Mouse (Mus musculus): Measurements from ENCODE around the gene Snx29.

Snx29 gene

DNA sequence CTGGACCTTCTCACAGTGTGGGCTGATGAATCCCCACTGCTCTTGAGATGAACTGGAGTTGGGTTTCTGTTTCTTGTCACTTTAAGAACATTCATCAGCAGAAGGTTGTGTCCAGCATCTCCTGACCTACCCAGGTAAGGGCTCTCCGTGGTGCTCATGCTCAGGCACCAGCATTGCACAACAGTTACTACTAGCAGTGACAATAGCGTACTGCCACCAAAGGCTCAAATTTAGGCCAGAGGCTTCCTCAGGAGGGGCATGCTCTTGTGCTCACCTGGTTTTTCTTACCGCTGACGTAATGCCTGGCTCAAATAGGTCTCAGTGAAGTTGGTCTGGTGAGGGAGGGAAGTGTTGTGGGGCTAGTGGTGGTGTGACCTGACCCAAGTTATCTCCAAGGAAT, 132.2 kb downstream of the Snx29 start:
- no peak for DNase-seq

DNA sequence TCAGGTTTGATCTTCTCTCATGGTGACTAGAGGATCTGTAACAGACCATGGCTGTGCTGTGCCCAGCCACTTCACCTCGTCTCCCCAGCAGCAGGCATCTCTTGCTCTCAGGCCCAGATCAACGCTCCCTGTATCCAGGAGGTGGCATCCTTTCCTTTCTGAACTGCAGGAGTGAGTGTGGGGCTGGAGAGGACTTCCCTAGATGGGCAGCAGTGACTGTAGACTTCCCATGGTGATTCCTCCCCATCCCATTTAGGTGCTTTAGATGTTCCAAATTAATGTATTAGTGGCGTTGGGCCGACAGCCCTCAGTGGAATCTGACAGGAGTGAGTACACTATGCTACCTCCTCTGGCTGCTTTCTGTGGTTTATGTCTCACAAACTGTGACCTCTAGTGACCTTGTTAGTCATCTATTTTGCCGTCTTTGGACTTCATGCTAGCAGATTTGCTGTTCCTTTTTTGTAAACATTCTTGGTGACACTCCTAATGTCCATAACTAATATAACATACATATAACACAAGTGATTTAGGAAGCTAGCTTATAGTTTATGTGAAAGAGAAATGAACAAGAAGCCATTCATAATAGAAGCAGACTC, 132.9 kb downstream of the Snx29 start:
- DNase-seq: peak; percentile 34

DNA sequence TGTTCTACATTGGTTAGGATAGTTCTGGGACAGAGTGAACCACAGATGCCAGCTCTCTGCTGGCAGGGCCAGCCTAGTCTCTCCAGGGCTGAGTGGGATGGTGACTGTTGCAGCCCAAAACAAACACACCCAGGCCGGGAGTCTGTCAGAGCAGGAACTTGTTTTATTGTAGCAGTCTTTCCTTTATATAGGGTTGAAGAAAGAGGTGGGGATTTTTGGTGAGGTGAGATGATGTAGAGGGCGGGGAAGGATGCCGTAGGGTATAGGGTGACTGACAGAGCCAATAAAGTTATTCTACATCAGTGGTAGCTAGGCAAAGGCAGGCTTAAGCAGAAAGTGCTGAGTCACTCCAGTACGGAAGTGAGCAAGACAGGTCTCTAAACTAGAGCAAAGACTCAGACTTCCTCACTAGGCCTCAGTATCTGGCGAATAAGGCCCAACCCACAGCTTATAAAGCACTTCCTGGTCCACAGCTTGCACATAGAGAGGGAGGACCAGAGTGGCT, 133.5 kb downstream of the Snx29 start:
- DNase-seq: no peak

DNA sequence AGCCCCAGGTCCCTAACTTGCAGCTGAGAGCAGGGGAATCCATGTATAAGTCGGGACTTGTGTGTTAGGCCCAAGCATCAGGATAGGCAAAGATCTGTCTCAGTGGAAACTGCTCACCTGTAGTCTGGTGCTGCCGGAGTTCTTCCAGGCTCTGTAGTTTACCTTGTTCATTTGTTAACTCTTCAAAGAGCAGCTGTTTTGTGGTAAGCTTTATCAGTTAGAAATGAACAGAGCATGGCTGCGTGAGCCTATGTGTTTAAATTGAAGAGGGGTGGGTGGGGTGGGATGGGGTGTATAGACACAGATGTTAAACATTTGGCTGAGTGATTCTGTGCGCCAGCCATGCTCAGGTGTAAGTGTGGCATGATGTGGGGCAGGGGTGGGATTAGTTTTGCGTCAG, 134.4 kb downstream of the Snx29 start:
- DNase-seq: no peak

DNA sequence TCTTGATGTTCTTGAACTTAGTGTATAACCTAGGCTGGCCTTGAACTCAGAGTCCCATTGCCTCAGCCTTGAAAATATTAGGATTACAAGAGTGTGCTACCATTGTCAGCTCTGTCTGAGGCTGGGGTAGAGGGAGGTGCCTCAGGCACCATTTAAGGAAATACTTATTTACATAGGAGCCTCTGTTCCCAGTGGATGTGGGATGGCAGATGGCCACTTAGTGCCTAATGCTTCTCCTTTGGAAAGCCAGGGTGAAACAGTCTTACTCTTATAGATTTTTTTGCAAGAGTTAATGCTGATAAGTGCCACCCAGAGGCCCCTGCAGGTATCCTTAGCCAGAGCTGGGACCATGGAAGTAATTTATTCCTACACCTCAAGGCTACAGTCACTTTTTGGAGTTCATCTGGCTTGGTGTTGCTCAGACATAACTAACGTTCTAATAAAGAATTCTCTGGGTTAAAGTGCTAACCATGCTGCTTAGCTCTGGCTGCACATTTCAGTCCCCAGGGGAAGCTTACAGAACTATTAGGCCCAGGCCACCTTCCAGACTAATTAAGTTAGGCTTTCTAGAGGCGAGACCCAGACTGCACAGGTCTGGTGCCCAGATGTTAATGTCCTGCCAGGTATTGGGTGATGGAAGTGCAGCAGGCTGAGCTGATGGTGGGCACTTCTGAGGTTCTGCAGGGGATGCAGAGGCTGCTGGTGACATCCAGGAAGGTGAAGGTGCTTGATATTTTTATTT, 135.1 kb downstream of the Snx29 start:
- DNase-seq: no peak

DNA sequence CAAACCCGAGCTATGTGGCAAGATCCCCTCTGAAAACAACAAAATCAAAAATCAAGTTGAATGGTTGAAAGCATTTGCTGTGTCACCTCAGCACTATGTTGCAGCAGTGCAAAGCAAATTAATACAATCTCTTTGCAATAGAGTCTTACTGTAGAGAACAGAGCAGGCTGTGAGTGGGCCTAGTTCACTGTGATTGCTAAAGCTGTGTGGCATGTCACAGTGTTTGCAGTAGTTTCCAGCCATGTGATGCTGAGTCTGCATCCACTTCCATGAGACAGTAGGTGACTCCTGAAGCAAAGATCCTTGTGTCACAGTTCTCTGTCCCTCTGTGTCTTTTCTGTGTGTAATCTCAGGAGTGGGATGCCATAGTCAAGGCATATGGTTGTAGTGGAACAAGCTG, 137.5 kb downstream of the Snx29 start:
- no peak for DNase-seq

DNA sequence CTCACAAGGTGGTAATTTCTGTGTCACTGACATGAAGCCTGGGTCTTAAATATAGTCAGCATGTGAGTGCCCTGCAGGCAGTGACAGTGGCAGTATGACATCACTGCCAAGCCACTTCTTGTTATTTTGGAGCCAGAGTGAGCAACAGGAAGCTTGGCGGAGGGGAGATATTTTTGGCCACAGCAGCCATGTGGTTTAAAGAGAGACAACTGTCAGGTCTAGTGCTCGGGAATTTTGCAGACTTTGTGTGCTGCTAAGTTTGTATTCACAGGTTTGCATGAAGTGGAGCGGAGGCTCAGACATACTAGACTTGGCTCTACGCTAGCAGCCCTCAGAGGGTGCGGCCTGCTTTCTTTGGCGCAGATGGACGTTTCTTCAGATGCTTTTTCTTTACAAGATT, 138.9 kb downstream of the Snx29 start:
- peak; percentile 43 for DNase-seq

DNA sequence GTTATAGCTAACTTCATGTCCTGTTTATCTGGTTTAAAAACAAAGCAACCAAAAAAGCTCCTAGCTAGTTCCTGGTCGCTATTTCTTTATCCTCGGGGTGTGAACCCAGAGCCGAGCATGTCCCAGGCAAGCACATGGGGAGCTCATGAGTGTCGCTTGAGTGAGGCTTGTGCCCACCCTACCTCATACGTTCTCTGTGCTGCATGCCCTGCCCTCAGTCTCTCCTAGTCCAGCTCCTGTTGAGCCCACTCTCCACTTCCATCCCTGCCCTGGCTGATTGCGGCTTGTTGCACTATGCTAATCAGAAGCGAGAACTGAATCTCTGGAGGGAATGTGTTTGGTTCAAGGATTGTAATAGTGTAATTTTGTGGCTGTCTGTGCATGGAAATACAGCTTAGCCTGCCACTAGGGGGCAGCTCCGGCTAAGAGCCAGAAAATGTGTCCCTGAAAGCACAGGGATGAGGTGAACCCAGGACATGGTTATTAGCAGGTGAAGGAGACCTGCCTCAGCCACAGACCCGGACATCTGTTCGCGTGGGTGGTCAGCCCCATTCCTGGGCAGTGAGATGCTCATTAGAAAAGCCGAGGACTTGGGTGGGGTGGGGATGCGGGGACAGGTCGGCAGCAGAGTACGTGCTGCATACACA, 145.9 kb downstream of the Snx29 start:
- peak; percentile 86 for DNase-seq

DNA sequence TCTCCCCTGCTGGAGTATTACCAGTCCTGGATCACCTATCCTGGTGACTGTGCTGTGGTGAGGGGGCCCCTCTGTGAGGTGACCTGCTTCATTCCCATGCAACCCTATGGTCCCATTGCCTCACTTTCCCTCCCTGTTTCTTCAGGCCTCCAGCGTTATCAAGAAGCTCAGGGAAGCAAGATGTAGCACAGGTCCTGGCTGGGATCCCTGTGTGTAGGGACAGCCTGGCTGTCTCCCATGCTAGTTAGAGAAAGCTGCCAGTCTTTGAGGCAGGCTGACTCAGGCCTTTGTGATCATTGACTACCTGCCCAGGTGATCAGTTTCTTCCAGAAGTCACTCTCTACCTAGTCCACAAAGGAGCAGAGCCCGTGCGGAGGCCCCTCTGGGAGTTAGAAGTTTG, 146.8 kb downstream of the Snx29 start:
- no peak for DNase-seq

DNA sequence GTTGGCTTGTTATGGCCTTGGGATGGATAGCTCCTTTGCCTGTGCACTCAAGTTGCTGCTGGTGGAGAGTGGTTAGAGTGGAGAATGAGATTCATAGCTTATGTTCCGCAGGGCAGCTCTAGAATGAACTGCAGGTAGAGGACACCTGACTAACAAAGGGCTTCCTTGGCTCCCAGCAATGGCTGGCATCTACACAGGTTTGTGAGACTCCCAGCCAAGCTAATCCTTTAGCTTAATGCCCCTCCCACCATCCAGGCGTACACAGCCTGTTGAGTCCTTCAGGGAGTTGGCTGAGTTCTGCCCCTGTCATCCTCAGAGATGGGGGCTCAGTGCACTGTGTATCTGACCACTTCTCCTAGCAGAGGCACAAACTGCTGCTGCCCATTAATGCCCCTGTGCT, 148.5 kb downstream of the Snx29 start:
- no peak for DNase-seq

DNA sequence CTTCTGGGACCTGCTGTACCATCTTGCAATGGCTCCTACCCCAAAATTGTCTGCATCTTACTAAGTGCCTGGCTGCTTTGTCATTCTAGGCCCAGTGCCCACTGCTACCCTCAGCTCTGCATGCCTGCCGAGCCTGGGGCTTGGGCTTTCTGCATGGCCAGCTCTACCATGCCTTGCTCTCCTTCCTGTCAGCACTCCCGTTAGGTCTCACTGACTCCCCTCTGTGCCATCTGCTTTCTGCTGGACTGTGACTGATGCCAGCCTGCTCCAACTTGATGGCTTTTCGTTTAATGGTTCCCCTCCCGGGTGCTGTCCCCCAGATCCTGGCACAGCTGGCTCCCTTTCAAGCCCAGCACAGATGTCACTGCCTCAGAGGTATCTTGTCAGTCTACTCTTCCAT, 150.1 kb downstream of the Snx29 start:
- no peak for DNase-seq

DNA sequence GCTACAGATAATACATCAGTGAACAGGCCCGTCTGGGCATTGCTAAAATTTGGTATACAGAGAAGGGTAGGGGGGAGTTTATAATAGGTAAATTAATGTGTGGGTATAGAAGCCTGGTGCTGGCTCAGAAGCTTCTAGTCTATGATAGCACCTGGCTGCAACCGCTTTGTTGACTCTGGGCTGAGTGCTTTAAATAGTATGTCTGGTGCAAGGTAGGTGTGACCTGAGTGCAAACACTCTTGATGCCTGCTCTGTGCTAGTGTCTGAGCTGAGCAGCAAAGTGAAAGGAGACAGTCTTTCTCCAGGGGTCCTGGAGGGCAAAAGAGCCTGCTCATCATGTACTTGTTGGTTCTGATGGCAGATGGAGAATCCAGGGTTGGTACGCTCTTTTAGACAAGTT, 150.8 kb downstream of the Snx29 start:
- no peak for DNase-seq

DNA sequence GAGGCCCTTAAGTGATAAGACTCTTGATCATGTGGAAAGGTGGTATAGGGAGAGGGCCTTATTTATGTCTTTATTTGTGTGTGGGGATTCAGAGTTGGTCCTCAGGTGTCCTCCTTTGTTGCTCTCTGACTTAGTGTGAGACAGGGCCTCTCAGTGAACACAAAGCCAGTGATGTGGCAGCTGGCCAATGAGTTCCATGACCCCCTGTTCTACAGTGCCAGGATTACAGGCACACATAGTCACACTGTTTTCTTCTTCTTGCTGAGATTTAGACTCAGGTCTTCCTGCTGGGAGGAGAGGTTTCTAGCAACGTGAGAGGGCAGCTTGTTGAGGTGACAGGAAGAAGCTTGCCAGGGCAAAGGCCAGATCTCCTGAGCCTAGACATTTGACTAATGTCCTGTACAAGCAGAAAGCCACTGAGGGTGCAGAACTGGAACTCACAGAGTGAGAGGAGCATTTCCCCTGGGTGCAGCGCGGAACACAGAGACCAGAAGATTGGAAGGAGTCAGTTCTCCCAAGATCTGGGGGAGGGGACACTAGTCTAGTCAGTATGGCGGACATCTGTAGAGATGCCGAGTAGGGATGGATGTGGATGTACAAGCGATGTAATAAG, 151.3 kb downstream of the Snx29 start:
- no peak for DNase-seq

DNA sequence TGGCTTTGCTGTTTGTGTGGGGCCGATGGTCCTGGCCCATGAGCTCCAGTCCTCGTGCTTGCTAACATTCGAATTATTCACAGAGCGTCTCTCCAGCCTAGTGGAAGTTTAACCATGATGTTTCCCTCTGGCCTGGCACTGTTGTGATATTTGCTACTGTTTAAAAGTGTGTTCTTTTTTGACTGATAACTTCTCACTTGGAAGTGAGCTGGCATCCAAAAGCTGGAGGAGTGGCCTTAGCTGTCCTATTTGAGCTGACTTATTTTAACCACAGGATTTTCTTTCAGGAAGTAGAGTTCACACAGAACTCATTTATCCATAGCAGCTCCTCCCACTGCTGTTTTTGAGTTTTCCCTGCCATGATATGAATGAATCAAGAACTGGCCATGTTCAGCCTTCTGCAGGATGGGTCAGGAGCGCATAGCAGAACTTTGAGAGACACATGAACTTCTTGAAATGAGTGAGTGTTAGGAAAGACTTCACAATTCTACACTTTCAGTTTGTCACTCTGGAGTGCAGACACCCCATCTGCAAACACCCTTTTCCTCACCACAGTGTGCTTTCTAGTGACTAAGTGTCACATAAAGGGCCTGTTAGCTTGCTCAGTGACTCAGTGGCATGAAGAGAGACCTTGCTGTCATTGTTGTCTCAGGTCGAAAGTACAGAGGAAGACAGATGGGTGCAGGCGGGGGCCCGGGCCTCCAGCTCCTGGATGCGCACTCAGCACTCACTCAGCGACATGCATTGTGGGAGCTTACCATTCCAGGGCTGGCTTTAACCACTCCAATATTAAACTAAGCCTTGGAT, 152.6 kb downstream of the Snx29 start:
- no peak for DNase-seq

DNA sequence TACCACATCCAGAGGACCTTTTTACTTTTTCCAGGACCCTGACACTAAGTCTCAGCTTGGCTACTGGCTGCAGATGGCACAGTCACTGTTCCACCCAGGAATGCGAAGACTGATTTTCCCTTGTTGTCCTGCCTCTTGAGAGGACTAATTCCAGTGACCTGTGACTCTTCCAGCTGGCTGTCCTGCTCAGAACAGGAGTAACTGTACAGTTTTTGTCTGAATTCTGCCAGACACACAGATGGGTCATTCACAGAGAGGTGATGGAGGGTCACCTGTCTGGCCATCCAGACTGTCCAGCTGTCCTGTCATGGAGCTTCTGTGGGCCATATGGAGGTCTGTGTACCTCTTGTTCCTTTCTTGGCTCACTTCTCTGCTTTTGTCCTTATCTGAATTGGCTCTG, 153.6 kb downstream of the Snx29 start:
- DNase-seq: no peak

DNA sequence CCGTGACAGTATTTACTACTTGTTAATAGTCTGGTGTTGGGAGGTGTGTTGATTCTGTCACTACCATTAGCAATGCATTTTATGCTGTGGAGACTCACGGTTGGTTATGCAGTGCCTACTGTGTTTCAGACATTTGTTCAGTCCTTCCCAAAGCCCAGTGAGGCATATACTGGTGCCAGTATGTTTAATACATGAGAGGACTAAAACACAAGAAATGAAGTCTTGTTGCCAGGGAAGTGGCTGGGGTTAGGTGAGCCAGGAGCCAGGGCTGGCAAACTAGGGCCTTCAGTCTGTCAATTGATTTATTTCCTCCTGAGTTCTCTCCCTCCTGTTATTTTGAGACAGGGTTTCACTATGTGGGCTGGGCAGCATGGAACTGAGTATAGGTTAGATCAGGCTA, 154.3 kb downstream of the Snx29 start:
- DNase-seq: no peak

DNA sequence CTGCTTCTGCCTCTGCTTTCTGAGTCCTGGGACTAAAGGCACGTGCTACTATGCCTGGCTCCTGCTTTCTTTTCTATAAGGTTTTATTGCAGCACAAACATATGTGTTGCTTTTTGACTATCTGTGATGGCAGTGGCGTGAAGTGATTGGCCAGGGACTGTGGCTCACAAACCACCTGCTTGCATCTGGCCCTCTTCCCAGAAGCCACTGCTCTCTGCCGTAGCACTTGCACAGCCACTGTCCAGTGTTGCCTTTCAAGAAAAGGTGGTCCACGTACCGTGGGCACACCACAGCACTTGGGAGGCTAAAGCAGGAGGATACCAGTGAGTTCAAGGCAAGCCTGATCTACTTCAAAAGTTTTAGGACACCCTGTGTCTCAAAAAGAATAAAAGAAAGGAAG, 154.9 kb downstream of the Snx29 start:
- no peak for DNase-seq

DNA sequence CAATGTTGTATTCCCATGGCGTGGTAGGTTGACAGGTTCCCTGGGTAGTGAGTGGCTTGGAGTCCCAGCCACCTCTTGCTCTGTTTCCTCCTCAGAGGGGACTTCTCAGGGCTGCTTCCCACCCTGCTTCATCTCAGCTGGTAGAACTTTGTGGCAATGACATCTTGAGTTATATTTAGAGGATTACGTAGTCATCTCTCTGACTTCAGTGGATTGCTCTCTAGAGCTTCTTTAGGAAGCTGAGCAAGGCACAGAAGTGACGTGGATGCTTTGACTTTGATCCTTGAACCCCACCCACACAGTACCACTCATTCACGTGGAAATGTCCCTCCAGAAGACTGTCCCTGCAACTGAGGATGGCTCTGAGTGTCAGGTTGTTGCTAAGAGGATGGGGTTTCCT, 156.9 kb downstream of the Snx29 start:
- DNase-seq: no peak

DNA sequence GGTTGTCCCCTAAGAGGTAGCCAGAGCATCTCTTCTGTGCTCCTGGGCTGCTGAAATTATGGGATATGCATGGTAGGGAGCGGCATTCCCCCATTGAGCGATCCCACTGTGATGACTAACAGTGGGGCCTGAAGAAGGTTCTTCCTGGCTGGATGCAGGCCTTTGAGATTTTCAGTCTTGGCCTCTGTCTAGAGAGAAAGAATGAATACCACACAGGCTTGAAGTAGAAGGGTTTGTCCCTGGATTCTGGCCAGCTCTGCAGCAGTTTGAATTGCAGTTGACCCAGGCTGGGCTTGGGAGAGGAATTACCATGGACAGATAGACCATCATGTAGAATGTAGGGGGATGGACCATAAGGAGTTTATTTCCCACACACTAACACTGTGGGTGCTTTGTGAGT, 159.5 kb downstream of the Snx29 start:
- DNase-seq: no peak

DNA sequence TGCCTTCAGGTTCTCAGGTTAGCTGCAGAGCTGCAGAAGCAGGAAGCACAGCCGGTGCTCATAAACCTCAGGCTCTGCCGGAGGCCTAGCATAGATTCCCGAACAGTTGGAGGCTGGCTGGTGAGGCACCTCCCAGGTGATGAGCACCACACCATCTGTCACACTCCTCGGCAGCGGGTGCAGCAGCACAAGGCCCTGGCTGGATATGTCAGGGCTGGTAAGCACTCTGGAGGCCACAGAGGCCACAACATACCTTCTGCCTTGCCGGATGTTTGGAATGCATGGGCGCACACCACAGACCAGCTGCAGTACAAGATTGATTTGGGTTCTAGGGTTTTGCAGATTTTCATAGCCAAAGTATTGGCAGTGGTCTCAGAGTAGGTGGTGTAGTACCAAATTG, 172.2 kb downstream of the Snx29 start:
- no peak for DNase-seq

DNA sequence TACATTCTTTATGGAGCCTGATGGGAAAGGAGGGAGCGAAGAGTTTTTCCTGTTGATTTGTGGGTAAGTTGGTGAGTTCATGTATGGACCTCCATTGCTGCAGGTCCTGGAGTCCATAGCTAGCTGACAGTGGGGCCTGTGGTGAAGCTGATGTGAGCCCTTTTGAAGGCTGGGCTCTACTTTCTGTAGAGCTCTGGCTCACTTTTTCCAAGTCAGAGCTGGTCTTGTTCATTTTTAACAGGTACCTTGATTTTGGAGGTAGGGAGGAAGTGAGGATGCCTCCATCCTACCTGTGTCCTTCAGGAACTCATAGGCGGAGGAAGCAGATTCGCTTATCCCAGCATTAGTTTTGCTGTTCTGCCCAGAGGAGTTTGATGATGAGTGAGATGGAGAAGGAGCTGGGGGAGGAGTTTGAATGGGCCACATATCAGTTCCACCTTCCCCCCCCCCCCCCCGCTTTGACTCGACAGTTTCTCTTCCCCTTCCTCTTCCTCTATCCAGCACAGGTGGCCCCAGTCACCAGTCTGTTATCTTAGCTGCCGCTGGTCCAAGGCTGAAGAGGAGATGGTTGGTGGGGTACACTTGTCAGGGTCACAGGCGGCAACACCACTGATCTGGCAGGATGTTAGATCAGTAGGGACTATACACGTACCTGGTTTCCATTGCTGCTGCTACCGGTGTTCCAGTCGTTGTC, 173.4 kb downstream of the Snx29 start:
- DNase-seq: no peak

DNA sequence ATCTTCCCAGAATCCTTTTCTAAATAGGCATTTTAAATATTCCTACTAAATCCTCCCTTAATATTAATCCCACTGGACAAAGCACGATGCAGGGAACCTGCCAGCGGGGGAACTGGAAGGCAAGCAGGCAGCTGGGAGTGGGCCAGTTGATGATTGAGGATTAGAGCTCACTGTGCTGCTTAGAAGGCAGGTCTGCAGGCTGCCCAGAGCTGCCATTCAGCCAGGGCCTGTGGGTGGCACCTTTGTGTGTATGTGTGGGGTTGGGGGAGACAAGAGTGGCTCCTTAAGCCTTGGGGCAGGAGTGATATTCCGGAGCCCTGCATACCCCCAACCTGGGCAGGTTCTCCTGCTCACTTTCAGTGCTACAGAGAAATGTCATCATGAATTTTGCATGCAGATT, 174.0 kb downstream of the Snx29 start:
- no peak for DNase-seq
